Mouse (Mus musculus): ENCODE results near the gene F5.

Gene F5

GRCm38 (mm10) chr1:164151387-164152088 lies at the start of gene F5:
F5 (plus strand) TSS chr1:164151838.
- DNase-seq: no peak

DNA sequence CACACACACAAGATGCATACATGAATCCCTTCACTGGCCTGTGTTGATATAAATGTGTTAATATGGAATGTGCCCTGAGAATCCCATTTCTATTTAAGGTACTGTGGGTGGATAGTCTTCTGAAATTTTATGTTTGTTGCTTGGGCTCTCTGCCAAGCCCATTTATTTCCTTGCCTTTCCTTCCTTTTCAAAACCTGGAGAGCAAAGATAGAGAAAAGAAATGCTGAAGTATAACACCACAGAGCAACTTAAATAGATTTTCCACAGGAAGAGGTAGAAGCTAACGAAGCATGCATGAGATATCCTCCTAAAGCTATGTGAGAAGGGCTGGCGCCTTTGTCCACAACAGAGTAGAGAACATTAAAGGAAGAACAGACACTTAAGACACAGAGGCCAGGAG lies 41.9 kb upstream of the F5 start:
- no peak for DNase-seq

- DNase-seq: no peak
Measured at GRCm38 (mm10) chr1:164110591-164111329, 40.9 kb upstream of the F5 start.

- DNase-seq: no peak
Measured at GRCm38 (mm10) chr1:164114280-164114679, 37.4 kb upstream of the F5 start.

- DNase-seq: no peak
Measured at GRCm38 (mm10) chr1:164114947-164115493, 36.6 kb upstream of the F5 start, which contains the start of gene Selp. Selp (plus strand) TSS chr1:164115264.

- no peak for DNase-seq
Measured at GRCm38 (mm10) chr1:164115647-164116046, 36.0 kb upstream of the F5 start.

DNA sequence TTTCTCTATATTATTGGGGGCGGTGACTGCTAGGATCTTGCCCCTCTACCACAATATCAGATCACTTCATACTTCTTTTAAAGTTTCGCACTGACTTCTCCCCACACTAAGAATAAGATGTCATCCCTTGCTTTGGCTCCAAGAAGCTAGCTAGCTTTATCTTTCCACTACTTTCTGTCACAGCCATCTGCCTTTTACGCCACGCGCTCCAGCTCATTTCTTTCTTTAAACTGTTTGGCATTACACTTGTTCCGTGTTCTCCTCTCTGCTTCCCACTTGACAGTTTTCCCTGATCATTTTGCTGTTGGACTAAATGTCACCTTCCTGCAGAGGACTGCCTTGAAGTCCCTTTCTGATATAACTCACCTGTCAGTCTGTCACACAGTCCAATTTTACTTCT lies 33.8 kb upstream of the F5 start:
- DNase-seq: no peak

GRCm38 (mm10) chr1:164119892-164120776 lies 31.5 kb upstream of the F5 start:
- DNase-seq: no peak

DNA sequence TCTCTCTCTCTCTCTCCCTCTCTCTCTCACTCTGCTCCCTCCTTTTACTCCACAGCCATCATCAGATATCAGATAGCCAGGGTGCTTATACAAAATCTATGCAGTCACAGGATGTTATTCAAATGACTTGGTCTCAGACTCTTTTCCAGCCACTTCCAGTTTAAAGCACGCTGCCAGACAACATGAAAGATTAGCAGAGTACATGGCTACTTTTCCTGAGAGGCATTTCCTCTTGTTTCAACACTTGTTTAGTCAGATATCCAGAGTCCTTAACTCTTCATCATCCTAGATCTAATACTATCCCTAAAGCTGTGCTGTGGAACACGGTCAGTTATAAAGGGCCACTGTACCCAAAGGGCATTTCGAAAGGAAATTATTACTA lies 30.9 kb upstream of the F5 start:
- no peak for DNase-seq

DNA sequence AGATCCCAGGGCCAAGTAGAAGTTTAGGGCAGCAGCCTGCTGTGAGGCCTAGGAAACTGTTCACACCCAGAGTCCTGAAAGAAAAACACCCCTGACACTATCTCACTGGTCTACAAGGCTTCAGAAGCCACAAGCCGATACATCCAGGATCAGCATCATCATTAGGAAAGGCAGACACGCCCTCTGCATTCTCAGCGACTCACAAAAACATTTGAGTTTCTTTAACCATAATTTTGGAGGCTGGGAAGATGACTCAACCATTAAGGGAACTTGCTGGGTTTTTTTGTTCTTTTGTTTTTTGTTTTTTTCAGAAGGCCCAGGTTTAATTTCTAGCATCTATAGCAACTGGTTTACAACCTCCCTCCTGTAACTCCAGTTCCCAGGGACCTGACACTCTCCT lies 27.8 kb upstream of the F5 start:
- DNase-seq: no peak

GRCm38 (mm10) chr1:164130013-164130412 lies 21.6 kb upstream of the F5 start:
- no peak for DNase-seq

DNA sequence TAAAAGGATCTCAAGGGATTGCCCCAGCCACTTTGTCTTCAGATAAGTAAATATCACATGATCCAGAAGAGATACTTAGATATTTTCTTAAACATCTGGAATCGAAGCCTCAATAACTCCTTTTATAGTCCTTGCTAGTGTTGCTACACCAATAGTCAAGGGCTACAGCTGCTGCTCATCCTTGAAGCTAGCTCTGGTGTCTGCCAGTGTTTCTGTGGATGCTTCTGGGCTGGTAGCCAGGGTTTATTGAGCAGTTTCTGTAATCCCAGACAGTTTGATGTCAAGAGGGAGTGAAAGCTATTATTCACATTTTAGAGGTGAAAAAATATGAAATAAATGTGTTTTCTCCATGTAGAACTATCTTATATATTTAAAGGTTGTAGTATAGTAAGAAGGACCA lies 19.0 kb upstream of the F5 start:
- no peak for DNase-seq

- no peak for DNase-seq
Measured at GRCm38 (mm10) chr1:164134101-164134500, 17.5 kb upstream of the F5 start.

DNA sequence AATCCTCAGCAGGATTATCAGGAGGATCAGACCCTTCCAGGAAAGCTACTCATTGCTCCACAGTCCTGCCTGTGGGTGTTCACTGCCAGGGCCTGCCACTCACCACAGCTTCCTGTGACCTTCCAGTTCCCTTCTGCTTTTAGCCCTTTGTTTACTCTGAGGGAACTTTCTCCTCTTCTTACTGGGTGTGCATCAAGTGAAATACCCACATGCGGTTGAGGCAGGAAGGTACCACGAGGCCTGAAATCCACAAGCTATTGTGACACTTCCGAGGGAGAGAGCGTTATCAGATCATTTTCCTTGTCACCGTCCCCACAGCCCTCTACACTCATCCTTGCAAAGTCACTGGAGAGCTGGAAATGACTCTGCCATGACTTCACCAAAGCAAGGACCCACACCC lies 16.3 kb upstream of the F5 start:
- peak; percentile 48 to 62 for DNase-seq

- DNase-seq: peak; percentile 29 to 31
Measured at GRCm38 (mm10) chr1:164135960-164136359, 15.7 kb upstream of the F5 start.

DNA sequence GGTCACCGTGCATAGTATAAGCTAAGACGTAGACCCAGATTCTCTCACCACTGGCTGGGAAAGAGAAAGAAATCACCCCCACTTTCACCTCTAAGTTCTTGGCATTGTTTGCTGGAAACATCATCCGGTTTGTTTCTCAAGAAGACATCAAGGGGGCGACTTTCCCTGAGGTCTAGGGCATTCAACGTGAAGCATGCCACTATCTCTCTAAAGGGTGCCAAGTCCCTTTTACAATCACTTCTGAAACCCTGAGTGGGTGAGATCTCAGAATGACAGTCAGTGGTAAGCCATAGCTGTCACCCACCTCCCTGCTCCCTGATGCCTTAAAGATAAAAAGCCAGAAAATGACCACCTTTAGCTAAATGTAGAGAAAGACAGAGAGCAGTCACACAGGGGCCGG lies 15.0 kb upstream of the F5 start:
- DNase-seq: no peak

GRCm38 (mm10) chr1:164138365-164139130 lies 13.1 kb upstream of the F5 start:
- peak; percentile 69 to 85 for DNase-seq

DNA sequence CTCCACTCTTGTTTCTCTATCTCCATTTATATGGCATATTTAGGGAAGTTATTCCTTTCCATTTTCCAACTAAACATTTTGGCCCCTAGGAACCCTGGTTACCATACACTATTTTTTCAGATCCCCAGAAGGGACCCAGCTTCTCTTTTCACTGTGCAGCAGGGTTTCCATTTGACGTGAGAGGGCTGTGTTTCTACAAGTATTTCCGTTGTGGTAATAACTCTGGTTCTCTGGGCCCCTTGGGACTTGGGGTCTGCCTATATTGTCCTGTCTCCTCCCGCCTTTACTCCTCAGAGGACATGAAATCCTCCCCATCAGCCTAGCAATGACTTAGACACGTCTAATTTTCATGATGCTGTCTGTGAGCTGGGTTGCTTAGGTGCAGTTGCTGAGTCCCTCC lies 12.2 kb upstream of the F5 start:
- no peak for DNase-seq

GRCm38 (mm10) chr1:164149083-164149482 lies 2.6 kb upstream of the F5 start:
- no peak for DNase-seq

- DNase-seq: no peak
Measured at GRCm38 (mm10) chr1:164152836-164153235, 1.2 kb downstream of the F5 start.

DNA sequence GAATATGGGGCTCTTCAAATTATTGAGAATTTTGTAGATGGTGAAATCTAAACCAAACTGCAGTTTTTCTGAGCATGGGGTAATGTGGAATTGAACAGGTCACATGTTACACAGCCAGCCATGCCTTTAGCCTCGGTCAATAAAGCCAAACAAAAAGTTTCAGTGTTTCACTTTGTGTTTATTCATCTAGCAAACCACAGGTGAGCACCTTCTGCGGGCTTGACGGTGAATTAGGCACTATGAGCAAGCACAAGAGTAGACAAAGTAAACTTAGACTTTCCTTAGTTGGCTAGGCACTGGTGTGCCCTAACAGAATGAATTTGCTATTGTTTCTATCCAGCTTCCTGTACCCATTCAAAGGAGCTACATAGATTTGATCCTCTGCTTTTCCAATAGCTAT lies 3.3 kb downstream of the F5 start:
- DNase-seq: no peak

DNA sequence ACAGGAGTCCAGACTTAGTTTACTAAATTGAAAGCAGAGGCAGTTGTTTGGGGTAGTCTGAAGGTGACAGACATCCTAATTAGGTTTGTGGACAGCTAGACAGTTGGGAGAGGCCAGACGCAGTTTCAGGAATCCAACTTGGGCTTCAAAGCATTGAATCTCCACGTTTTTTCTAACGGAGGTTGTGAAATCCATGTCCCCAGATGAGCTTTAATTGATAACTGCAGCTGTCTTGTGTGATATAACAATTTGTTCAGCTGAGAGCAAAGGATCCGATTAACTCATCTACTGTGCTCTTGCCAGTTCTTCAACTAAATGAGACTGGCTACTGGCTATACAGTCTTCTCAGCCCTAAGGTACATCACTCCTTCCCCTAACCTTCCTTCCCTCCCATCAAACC lies 6.9 kb downstream of the F5 start:
- DNase-seq: no peak

DNA sequence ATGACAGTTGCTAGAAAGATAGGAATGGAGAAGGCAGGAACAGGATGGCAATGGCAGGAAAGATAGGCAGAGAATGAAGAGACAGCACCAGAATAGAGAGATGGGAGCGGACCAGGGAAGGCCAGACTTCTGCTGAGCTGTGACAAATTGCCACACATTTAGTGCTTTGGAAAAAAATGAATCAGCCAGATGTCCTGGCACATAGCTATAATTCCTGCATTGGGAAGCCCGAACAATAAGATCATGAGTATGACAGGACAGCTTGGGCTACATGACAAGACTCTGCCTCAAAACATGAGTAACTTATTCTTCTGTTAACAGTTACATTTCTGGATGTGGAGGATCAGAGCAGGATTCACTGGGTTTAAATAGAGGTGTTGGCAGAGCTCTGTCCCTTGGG lies 8.1 kb downstream of the F5 start:
- no peak for DNase-seq
